Mouse (Mus musculus): ENCODE data around the gene Mrpl11. TPM values are rescaled to one million over a fixed set of nuclear protein-coding genes. Genes with fewer than 3 reads are reported as not detected.
A peak's percentile ranks its signal among the peaks of the same experiment; 100 is the strongest.

Gene Mrpl11
- polyA plus RNA-seq, 1 experiment from 2014 or later, result 106 TPM

DNA sequence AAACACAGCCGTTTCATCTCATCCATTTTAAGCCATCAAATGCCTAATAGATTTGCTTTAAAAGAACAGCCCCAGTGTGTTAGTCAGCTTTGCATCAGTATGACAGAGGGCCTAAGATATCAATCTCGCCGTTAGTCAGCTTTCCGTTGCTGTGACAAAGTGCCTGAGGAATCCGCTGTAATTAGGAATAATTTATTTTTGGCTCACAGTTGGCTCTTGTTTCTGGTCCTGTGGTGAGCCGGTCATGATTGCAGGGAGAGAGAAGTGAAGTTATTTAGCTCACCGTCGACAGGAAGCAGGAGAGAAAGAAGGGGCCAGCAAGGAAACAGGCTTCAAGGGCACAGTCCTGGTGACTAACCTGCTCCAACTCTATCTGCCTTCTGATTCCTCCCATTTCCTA lies 51.2 kb downstream of the Mrpl11 start:
- no peaks in the 10 kb centered on the region for H3K27me3 ChIP-seq (replicated peaks; ENCODE audit: control insufficient read depth, insufficient read depth, low read length)
- peaks cover 5% of the 10 kb centered on the region; the same call in 1 of the 2 replicates for H3K4me1 ChIP-seq (replicated peaks; ENCODE audit: control insufficient read depth, insufficient read depth, low read length)
- no peak overlapping the region for H3K4me3 ChIP-seq (replicated peaks; ENCODE audit: low read length)
- no peaks in the 10 kb centered on the region for H3K36me3 ChIP-seq (ENCODE audit: control insufficient read depth, insufficient read depth)
- no peak overlapping the region for H3K27ac ChIP-seq (ENCODE audit: low read length)
- 55% methylated on average over 8 of the region's 8 CpGs for WGBS
- no peak overlapping the region for H3K4me2 ChIP-seq (ENCODE audit: low read length)
- no peak for ATAC-seq
- H3K9me3 ChIP-seq (ENCODE audit: control insufficient read depth, low read length), result no peaks in the 10 kb centered on the region
- H3K9ac ChIP-seq (replicated peaks; ENCODE audit: low read depth, low read length), result no peak overlapping the region

DNA sequence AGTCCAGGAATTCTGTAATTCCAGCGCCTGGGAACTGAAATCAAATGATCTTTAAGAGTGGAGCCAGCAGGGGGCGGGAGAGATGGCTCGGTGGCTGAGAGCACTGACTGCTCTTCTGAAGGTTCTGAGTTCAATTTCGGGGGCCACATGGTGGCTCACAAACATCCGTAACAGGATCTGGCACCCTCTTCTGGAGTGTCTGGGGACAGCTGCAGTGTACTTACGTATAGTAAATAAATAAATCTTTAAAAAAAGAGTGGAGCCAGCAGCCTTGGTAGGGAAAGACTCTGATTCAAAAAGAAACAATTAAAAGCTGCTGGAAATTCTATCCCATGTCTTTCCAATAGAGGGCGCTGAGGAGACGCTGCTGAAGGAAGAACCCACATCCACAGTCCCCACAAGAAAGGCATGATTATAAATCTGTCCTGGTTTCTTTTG lies 53.0 kb downstream of the Mrpl11 start:
- Histone ChIP-seq H3K4me3 (replicated peaks; ENCODE audit: low read length) (no peak overlapping the region), H3K4me1 (replicated peaks; ENCODE audit: control insufficient read depth, insufficient read depth, low read length) (peaks cover 5% of the 10 kb centered on the region; the same call in 1 of the 2 replicates), H3K27ac (ENCODE audit: low read length) (no peak overlapping the region), H3K36me3 (ENCODE audit: control insufficient read depth, insufficient read depth) (no peaks in the 10 kb centered on the region), H3K9ac (replicated peaks; ENCODE audit: low read depth, low read length) (no peak overlapping the region), H3K27me3 (replicated peaks; ENCODE audit: control insufficient read depth, insufficient read depth, low read length) (no peaks in the 10 kb centered on the region), H3K9me3 (ENCODE audit: control insufficient read depth, low read length) (no peaks in the 10 kb centered on the region), H3K4me2 (ENCODE audit: low read length) (no peak overlapping the region)
- no peak for ATAC-seq
- WGBS, result 10% methylated on average over 8 of the region's 8 CpGs

DNA sequence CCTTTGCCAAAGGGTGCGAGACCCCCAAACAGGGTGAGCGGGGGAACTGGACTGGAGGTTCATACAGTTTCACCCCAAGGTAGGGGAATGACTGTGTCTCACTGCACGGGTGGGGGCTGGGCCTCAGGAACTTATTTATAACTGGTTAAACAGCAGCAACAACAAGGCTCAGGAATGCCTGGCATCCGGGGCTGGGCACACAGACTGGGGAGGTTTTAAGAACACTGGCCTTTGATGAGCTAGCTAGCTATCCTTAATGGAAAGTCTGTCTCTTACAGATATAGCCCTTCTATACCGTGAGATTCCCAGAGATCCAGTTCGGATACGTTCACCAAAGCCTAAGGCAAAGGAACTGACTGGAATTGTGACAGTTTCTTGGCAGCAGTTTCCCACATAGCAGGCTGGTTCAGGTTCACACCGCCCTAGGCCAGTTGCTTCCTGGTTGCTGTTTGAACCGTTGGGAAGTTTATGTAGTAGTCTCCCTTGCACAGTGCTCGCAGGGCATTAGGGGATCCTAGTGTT lies 54.3 kb downstream of the Mrpl11 start:
- 0 out of 2 replicates have a peak, but pooled peaks have one; percentile 38 for ATAC-seq

More for the DNA sequence above, 54.3 kb downstream of the Mrpl11 start:
- WGBS, result 31% methylated on average over 10 of the region's 10 CpGs
- no peak overlapping the region for H3K9ac ChIP-seq (replicated peaks; ENCODE audit: low read depth, low read length)
- no peak overlapping the region for H3K4me3 ChIP-seq (replicated peaks; ENCODE audit: low read length)
- no peak overlapping the region for H3K4me2 ChIP-seq (ENCODE audit: low read length)
- H3K27me3 ChIP-seq (replicated peaks; ENCODE audit: control insufficient read depth, insufficient read depth, low read length), result no peaks in the 10 kb centered on the region
- no peaks in the 10 kb centered on the region for H3K9me3 ChIP-seq (ENCODE audit: control insufficient read depth, low read length)
- no peak overlapping the region for H3K27ac ChIP-seq (ENCODE audit: low read length)
- peaks cover 5% of the 10 kb centered on the region; the same call in 1 of the 2 replicates for H3K4me1 ChIP-seq (replicated peaks; ENCODE audit: control insufficient read depth, insufficient read depth, low read length)
- H3K36me3 ChIP-seq (ENCODE audit: control insufficient read depth, insufficient read depth), result no peaks in the 10 kb centered on the region

Other genes starting within 250 kb of the Mrpl11 start
- gene Rbm4b, start 205.7 kb upstream of the Mrpl11 start, polyA plus RNA-seq (2015; fragmentation: Nextera tagmentation; extraction: Ambion mirVana), result 189 and 196 TPM in 2 replicates
- 98.5 and 110 TPM in 2 replicates for gene Rbm4, start 168.2 kb upstream of the Mrpl11 start, polyA plus RNA-seq (2015; fragmentation: Nextera tagmentation; extraction: Ambion mirVana)
- 29.8 and 32.7 TPM in 2 replicates for gene Gm21992, start 150.5 kb upstream of the Mrpl11 start, polyA plus RNA-seq (2015; fragmentation: Nextera tagmentation; extraction: Ambion mirVana)
- 86.0 and 91.1 TPM in 2 replicates for gene Rbm14, start 150.5 kb upstream of the Mrpl11 start, polyA plus RNA-seq (2015; fragmentation: Nextera tagmentation; extraction: Ambion mirVana)
- gene Ccs, start 122.8 kb upstream of the Mrpl11 start, polyA plus RNA-seq (2015; fragmentation: Nextera tagmentation; extraction: Ambion mirVana), result 34.7 and 38.6 TPM in 2 replicates
- 0.61 and 0.62 TPM in 2 replicates for gene Ccdc87, start 122.8 kb upstream of the Mrpl11 start, polyA plus RNA-seq (2015; fragmentation: Nextera tagmentation; extraction: Ambion mirVana)
- gene Ctsf, start 107.0 kb upstream of the Mrpl11 start, polyA plus RNA-seq (2015; fragmentation: Nextera tagmentation; extraction: Ambion mirVana), result 59.2 and 73.6 TPM in 2 replicates
- 0.86 and 0.94 TPM in 2 replicates for gene Actn3, start 84.2 kb upstream of the Mrpl11 start, polyA plus RNA-seq (2015; fragmentation: Nextera tagmentation; extraction: Ambion mirVana)
- gene Zdhhc24, start 83.5 kb upstream of the Mrpl11 start, polyA plus RNA-seq (2015; fragmentation: Nextera tagmentation; extraction: Ambion mirVana), result 22.8 and 26.8 TPM in 2 replicates
- gene Bbs1, start 55.5 kb upstream of the Mrpl11 start, polyA plus RNA-seq (2015; fragmentation: Nextera tagmentation; extraction: Ambion mirVana), result 8.5 and 10.1 TPM in 2 replicates
- 95.9 and 106 TPM in 2 replicates for gene Dpp3, start 33.9 kb upstream of the Mrpl11 start, polyA plus RNA-seq (2015; fragmentation: Nextera tagmentation; extraction: Ambion mirVana)
- gene Peli3, start 19.0 kb upstream of the Mrpl11 start, polyA plus RNA-seq (2015; fragmentation: Nextera tagmentation; extraction: Ambion mirVana), result 12.0 and 16.5 TPM in 2 replicates
- gene Npas4, start 28.2 kb downstream of the Mrpl11 start, polyA plus RNA-seq (2015; fragmentation: Nextera tagmentation; extraction: Ambion mirVana), result 0.21 and 0.71 TPM in 2 replicates
- 11.2 and 13.4 TPM in 2 replicates for gene Slc29a2, start 61.7 kb downstream of the Mrpl11 start, polyA plus RNA-seq (2015; fragmentation: Nextera tagmentation; extraction: Ambion mirVana)
- gene B4gat1, start 76.7 kb downstream of the Mrpl11 start, polyA plus RNA-seq (2015; fragmentation: Nextera tagmentation; extraction: Ambion mirVana), result 58.2 and 62.5 TPM in 2 replicates
- 2.1 and 2.9 TPM in 2 replicates for gene AC124502.3, start 76.7 kb downstream of the Mrpl11 start, polyA plus RNA-seq (2015; fragmentation: Nextera tagmentation; extraction: Ambion mirVana)
- 50.2 and 51.2 TPM in 2 replicates for gene Brms1, start 79.2 kb downstream of the Mrpl11 start, polyA plus RNA-seq (2015; fragmentation: Nextera tagmentation; extraction: Ambion mirVana)
- 1.3 and 1.9 TPM in 2 replicates for gene Rin1, start 88.3 kb downstream of the Mrpl11 start, polyA plus RNA-seq (2015; fragmentation: Nextera tagmentation; extraction: Ambion mirVana)
- 11.9 and 14.3 TPM in 2 replicates for gene Cd248, start 105.9 kb downstream of the Mrpl11 start, polyA plus RNA-seq (2015; fragmentation: Nextera tagmentation; extraction: Ambion mirVana)
- 8.0 and 15.8 TPM in 2 replicates for gene Tmem151a, start 123.4 kb downstream of the Mrpl11 start, polyA plus RNA-seq (2015; fragmentation: Nextera tagmentation; extraction: Ambion mirVana)
- gene Yif1a, start 126.4 kb downstream of the Mrpl11 start, polyA plus RNA-seq (2015; fragmentation: Nextera tagmentation; extraction: Ambion mirVana), result 54.0 and 56.0 TPM in 2 replicates
- 297 and 347 TPM in 2 replicates for gene Cnih2, start 136.4 kb downstream of the Mrpl11 start, polyA plus RNA-seq (2015; fragmentation: Nextera tagmentation; extraction: Ambion mirVana)
- 239 and 241 TPM in 2 replicates for gene Rab1b, start 144.9 kb downstream of the Mrpl11 start, polyA plus RNA-seq (2015; fragmentation: Nextera tagmentation; extraction: Ambion mirVana)
- 48.1 and 55.5 TPM in 2 replicates for gene Klc2, start 156.4 kb downstream of the Mrpl11 start, polyA plus RNA-seq (2015; fragmentation: Nextera tagmentation; extraction: Ambion mirVana)

Data from forebrain, embryonic 16.5 days (tissue).